Mouse (Mus musculus): ENCODE measurements at regions not wholly inside any gene's neighbourhood (a gene's known extent, or its start where the extent isn't known, plus 50 kb on each side); places are given as distances from the start of the nearest gene placed in this dataset.
A peak's percentile ranks its signal among the peaks of the same experiment; 100 is the strongest.

GRCm38 (mm10) chr14:76217571-76218256 lies 107.0 kb downstream of the Nufip1 start:
- no peak for DNase-seq (ENCODE audit: low spot score)

GRCm38 (mm10) chr14:76220952-76221351 lies 110.3 kb downstream of the Nufip1 start:
- DNase-seq (ENCODE audit: low spot score) (no peak), ATAC-seq (ENCODE audit: insufficient read depth, low FRiP score, low TSS enrichment) (peak; percentile 73; the same call in 1 of the 2 replicates)
- H3K9me3 ChIP-seq (ENCODE audit: control insufficient read depth, low read length) = 0 out of 2 replicates have a peak, but pooled peaks cover 4% of the 10 kb centered on the region
- no peak overlapping the region for H3K27ac ChIP-seq (ENCODE audit: low read depth, low read length)
- H3K4me1 ChIP-seq (ENCODE audit: control insufficient read depth, insufficient read depth, low read length) = no peaks in the 10 kb centered on the region; the same call in 1 of the 2 replicates
- no peak overlapping the region for H3K4me3 ChIP-seq (ENCODE audit: low read depth, low read length)
- 65% methylated on average over 5 of the region's 5 CpGs for WGBS
- no peak overlapping the region for H3K9ac ChIP-seq (ENCODE audit: low read length)
- H3K27me3 ChIP-seq (ENCODE audit: control insufficient read depth, insufficient read depth, low read length) = no peaks in the 10 kb centered on the region
- H3K4me2 ChIP-seq (ENCODE audit: low read depth) = no peak overlapping the region
- H3K36me3 ChIP-seq (ENCODE audit: control insufficient read depth, insufficient read depth, low read length) = no peaks in the 10 kb centered on the region

More at GRCm38 (mm10) chr14:76217571-76218256, 107.0 kb downstream of the Nufip1 start:
- Histone ChIP-seq H3K36me3 (ENCODE audit: control insufficient read depth, insufficient read depth, low read length) (no peaks in the 10 kb centered on the region), H3K9me3 (ENCODE audit: control insufficient read depth, low read length) (0 out of 2 replicates have a peak, but pooled peaks cover 4% of the 10 kb centered on the region), H3K27ac (ENCODE audit: low read depth, low read length) (no peak overlapping the region), H3K9ac (ENCODE audit: low read length) (no peak overlapping the region), H3K4me3 (ENCODE audit: low read depth, low read length) (no peak overlapping the region), H3K4me1 (ENCODE audit: control insufficient read depth, insufficient read depth, low read length) (no peaks in the 10 kb centered on the region; the same call in 1 of the 2 replicates), H3K4me2 (ENCODE audit: low read depth) (no peak overlapping the region), H3K27me3 (ENCODE audit: control insufficient read depth, insufficient read depth, low read length) (no peaks in the 10 kb centered on the region)
- 90% methylated on average over 8 of the region's 8 CpGs for WGBS
- ATAC-seq (ENCODE audit: insufficient read depth, low FRiP score, low TSS enrichment) = no peak

- Histone ChIP-seq H3K9me3 (ENCODE audit: control insufficient read depth, low read length) (0 out of 2 replicates have a peak, but pooled peaks cover 4% of the 10 kb centered on the region), H3K4me1 (ENCODE audit: control insufficient read depth, insufficient read depth, low read length) (no peaks in the 10 kb centered on the region; the same call in 1 of the 2 replicates), H3K27ac (ENCODE audit: low read depth, low read length) (peak overlapping the region; percentile 45; the same call in 1 of the 2 replicates), H3K9ac (ENCODE audit: low read length) (no peak overlapping the region), H3K4me3 (ENCODE audit: low read depth, low read length) (no peak overlapping the region), H3K36me3 (ENCODE audit: control insufficient read depth, insufficient read depth, low read length) (no peaks in the 10 kb centered on the region), H3K27me3 (ENCODE audit: control insufficient read depth, insufficient read depth, low read length) (no peaks in the 10 kb centered on the region), H3K4me2 (ENCODE audit: low read depth) (no peak overlapping the region)
- peak; percentile 38 for DNase-seq (ENCODE audit: low spot score)
- ATAC-seq (ENCODE audit: insufficient read depth, low FRiP score, low TSS enrichment) = peak; percentile 50; the same call in 1 of the 2 replicates
- WGBS = 56% methylated on average over 10 of the region's 10 CpGs
Observed at GRCm38 (mm10) chr14:76221617-76222319, 111.1 kb downstream of the Nufip1 start.

- Histone ChIP-seq H3K4me3 (ENCODE audit: low read depth, low read length) (no peak overlapping the region), H3K9ac (ENCODE audit: low read length) (no peak overlapping the region), H3K36me3 (ENCODE audit: control insufficient read depth, insufficient read depth, low read length) (no peaks in the 10 kb centered on the region), H3K27me3 (ENCODE audit: control insufficient read depth, insufficient read depth, low read length) (no peaks in the 10 kb centered on the region), H3K9me3 (ENCODE audit: control insufficient read depth, low read length) (0 out of 2 replicates have a peak, but pooled peaks cover 4% of the 10 kb centered on the region), H3K4me1 (ENCODE audit: control insufficient read depth, insufficient read depth, low read length) (no peaks in the 10 kb centered on the region; the same call in 1 of the 2 replicates), H3K4me2 (ENCODE audit: low read depth) (no peak overlapping the region), H3K27ac (ENCODE audit: low read depth, low read length) (0 out of 2 replicates have a peak overlapping the region, but pooled peaks have one; percentile 27)
- 83% methylated on average over 1 of the region's 1 CpGs for WGBS
- ATAC-seq (ENCODE audit: insufficient read depth, low FRiP score, low TSS enrichment) (peak; percentile 13; the same call in 1 of the 2 replicates), DNase-seq (ENCODE audit: low spot score) (no peak)
Observed at GRCm38 (mm10) chr14:76222320-76222626, 111.6 kb downstream of the Nufip1 start.

- 82% methylated on average over 8 of the region's 8 CpGs for whole genome bisulfite sequencing
- H3K27ac ChIP-seq (ENCODE audit: low read depth, low read length) = no peak overlapping the region
Observed at GRCm38 (mm10) chr14:76223036-76223650, 112.5 kb downstream of the Nufip1 start.

GRCm38 (mm10) chr14:76223903-76224302 lies 113.2 kb downstream of the Nufip1 start:
- WGBS = 93% methylated on average over 2 of the region's 2 CpGs

More at GRCm38 (mm10) chr14:76223036-76223650, 112.5 kb downstream of the Nufip1 start:
- ATAC-seq (ENCODE audit: insufficient read depth, low FRiP score, low TSS enrichment) = no peak
- no peak overlapping the region for H3K9ac ChIP-seq (ENCODE audit: low read length)
- no peak overlapping the region for H3K4me2 ChIP-seq (ENCODE audit: low read depth)
- no peak for DNase-seq (ENCODE audit: low spot score)
- no peaks in the 10 kb centered on the region for H3K36me3 ChIP-seq (ENCODE audit: control insufficient read depth, insufficient read depth, low read length)
- no peaks in the 10 kb centered on the region for H3K27me3 ChIP-seq (ENCODE audit: control insufficient read depth, insufficient read depth, low read length)
- 0 out of 2 replicates have a peak, but pooled peaks cover 4% of the 10 kb centered on the region for H3K9me3 ChIP-seq (ENCODE audit: control insufficient read depth, low read length)
- no peak overlapping the region for H3K4me3 ChIP-seq (ENCODE audit: low read depth, low read length)
- H3K4me1 ChIP-seq (ENCODE audit: control insufficient read depth, insufficient read depth, low read length) = no peaks in the 10 kb centered on the region; the same call in 1 of the 2 replicates

GRCm38 (mm10) chr14:76225532-76225931 lies 114.8 kb downstream of the Nufip1 start:
- Histone ChIP-seq H3K27me3 (ENCODE audit: control insufficient read depth, insufficient read depth, low read length) (no peaks in the 10 kb centered on the region), H3K9ac (ENCODE audit: low read length) (no peak overlapping the region), H3K4me1 (ENCODE audit: control insufficient read depth, insufficient read depth, low read length) (no peaks in the 10 kb centered on the region; the same call in 1 of the 2 replicates), H3K27ac (ENCODE audit: low read depth, low read length) (no peak overlapping the region), H3K36me3 (ENCODE audit: control insufficient read depth, insufficient read depth, low read length) (no peaks in the 10 kb centered on the region), H3K9me3 (ENCODE audit: control insufficient read depth, low read length) (no peaks in the 10 kb centered on the region), H3K4me3 (ENCODE audit: low read depth, low read length) (no peak overlapping the region), H3K4me2 (ENCODE audit: low read depth) (no peak overlapping the region)
- DNase-seq (ENCODE audit: low spot score) = no peak
- ATAC-seq (ENCODE audit: insufficient read depth, low FRiP score, low TSS enrichment) = no peak
- WGBS = 81% methylated on average over 12 of the region's 12 CpGs

More at GRCm38 (mm10) chr14:76223903-76224302, 113.2 kb downstream of the Nufip1 start:
- Histone ChIP-seq H3K4me1 (ENCODE audit: control insufficient read depth, insufficient read depth, low read length) (no peaks in the 10 kb centered on the region; the same call in 1 of the 2 replicates), H3K9me3 (ENCODE audit: control insufficient read depth, low read length) (no peaks in the 10 kb centered on the region), H3K36me3 (ENCODE audit: control insufficient read depth, insufficient read depth, low read length) (no peaks in the 10 kb centered on the region), H3K9ac (ENCODE audit: low read length) (no peak overlapping the region), H3K27ac (ENCODE audit: low read depth, low read length) (no peak overlapping the region), H3K4me2 (ENCODE audit: low read depth) (no peak overlapping the region), H3K4me3 (ENCODE audit: low read depth, low read length) (no peak overlapping the region), H3K27me3 (ENCODE audit: control insufficient read depth, insufficient read depth, low read length) (no peaks in the 10 kb centered on the region)
- DNase-seq (ENCODE audit: low spot score) (no peak), ATAC-seq (ENCODE audit: insufficient read depth, low FRiP score, low TSS enrichment) (no peak)

GRCm38 (mm10) chr14:76226621-76227297 lies 116.1 kb downstream of the Nufip1 start:
- H3K9ac ChIP-seq (ENCODE audit: low read length) = no peak overlapping the region
- ATAC-seq (ENCODE audit: insufficient read depth, low FRiP score, low TSS enrichment) = no peak
- WGBS = 75% methylated on average over 4 of the region's 4 CpGs

More at GRCm38 (mm10) chr14:76226621-76227297, 116.1 kb downstream of the Nufip1 start:
- Histone ChIP-seq H3K27ac (ENCODE audit: low read depth, low read length) (no peak overlapping the region), H3K4me2 (ENCODE audit: low read depth) (no peak overlapping the region), H3K9me3 (ENCODE audit: control insufficient read depth, low read length) (no peaks in the 10 kb centered on the region), H3K4me1 (ENCODE audit: control insufficient read depth, insufficient read depth, low read length) (no peaks in the 10 kb centered on the region; the same call in 1 of the 2 replicates), H3K27me3 (ENCODE audit: control insufficient read depth, insufficient read depth, low read length) (no peaks in the 10 kb centered on the region), H3K4me3 (ENCODE audit: low read depth, low read length) (no peak overlapping the region), H3K36me3 (ENCODE audit: control insufficient read depth, insufficient read depth, low read length) (no peaks in the 10 kb centered on the region)
- DNase-seq (ENCODE audit: low spot score) = no peak
